Mouse (Mus musculus) lung, embryonic 16.5 days (tissue): ENCODE measurements at regions not wholly inside any gene's neighbourhood (a gene's known extent, or its start where the extent isn't known, plus 50 kb on each side); places are given as distances from the start of the nearest gene placed in this dataset.
"Not testable (repeated sequence)": the region's sequence is repeated elsewhere in the genome, so short reads cannot be mapped to it uniquely, and the experiment has no call there.

ENCODE experiments used
- ATAC-seq: fragments of 200-750 bp; cut with Nextera tagmentation; 2 replicates; pipeline ENCODE4 v1.8.0; 2017; ENCODE audit warnings: low read depth, mild to moderate bottlenecking, moderate library complexity
- H3K27ac ChIP-seq: fragments of 300-500 bp; sonication (generic); 2 replicates; pipeline ENCODE4 v1.5.1; 2014; ENCODE audit warnings: mild to moderate bottlenecking, control low read depth, low read length
- H3K27me3 ChIP-seq: fragments of 300-500 bp; sonication (generic); 2 replicates; pipeline ENCODE4 v1.6.1; 2014; ENCODE audit warnings: low read depth, low read length, mixed read lengths; ENCODE audit not compliant: control insufficient read depth, insufficient read depth
- H3K36me3 ChIP-seq: fragments of 300-500 bp; sonication (generic); 2 replicates; pipeline ENCODE4 v1.6.1; 2014; ENCODE audit warnings: low read length; ENCODE audit not compliant: control insufficient read depth, insufficient read depth
- H3K4me1 ChIP-seq: fragments of 300-500 bp; sonication (generic); replicated peaks from 2 replicates; pipeline ENCODE4 v1.6.1; 2014; ENCODE audit warnings: low read length, mixed read lengths; ENCODE audit not compliant: control insufficient read depth, insufficient read depth
- H3K4me2 ChIP-seq: fragments of 300-500 bp; sonication (generic); 2 replicates; pipeline ENCODE4 v1.6.1; 2014; ENCODE audit warnings: low read depth, low read length, control low read depth
- H3K4me3 ChIP-seq: fragments of 300-500 bp; sonication (generic); 2 replicates; pipeline ENCODE4 v1.5.1; 2014; ENCODE audit warnings: mild to moderate bottlenecking, low read length, control low read depth
- H3K9ac ChIP-seq: fragments of 300-500 bp; sonication (generic); 2 replicates; pipeline ENCODE4 v1.6.1; 2014; ENCODE audit warnings: low read length, control low read depth
- H3K9me3 ChIP-seq: fragments of 300-500 bp; sonication (generic); 2 replicates; pipeline ENCODE4 v1.6.1; 2016; ENCODE audit warnings: low read length; ENCODE audit not compliant: control insufficient read depth
- WGBS: fragments of 180-500 bp; shearing (Covaris S2); extraction: QIAGEN DNeasy Blood & Tissue Kit; methylation state at CpG from one replicate; pipeline ENCODE4 v1.1.7; 2014; 5-methylcytosine and 5-hydroxymethylcytosine counted together

DNA sequence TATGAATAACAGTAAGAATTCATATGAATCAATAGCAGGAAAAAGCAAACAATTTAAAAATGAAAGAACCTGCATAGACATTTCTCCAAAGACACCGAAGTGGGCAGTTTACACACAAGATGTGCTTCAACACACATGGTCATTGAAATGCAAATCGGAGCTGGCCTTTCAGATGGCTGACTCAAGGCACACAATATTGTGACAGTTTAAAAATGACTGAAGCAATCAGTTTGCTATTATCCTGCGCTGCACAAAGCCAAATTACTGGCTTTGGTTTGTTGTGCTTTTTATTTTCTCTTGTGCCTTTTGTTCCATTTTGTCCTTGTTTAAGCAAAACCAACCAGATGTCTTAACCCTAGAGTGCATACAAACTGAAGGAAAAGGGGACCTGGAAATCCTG lies 449.4 kb downstream of the Cbln4 start:
- no peaks in the 10 kb centered on the region for H3K9me3 ChIP-seq
- no peaks in the 10 kb centered on the region for H3K36me3 ChIP-seq
- no peaks in the 10 kb centered on the region for H3K4me1 ChIP-seq
- WGBS: 75% methylated on average over 3 of the region's 3 CpGs
- no peak for ATAC-seq
- H3K27me3 ChIP-seq: no peaks in the 10 kb centered on the region
- no peak overlapping the region for H3K4me3 ChIP-seq
- no peak overlapping the region for H3K27ac ChIP-seq
- H3K4me2 ChIP-seq: no peak overlapping the region
- no peak overlapping the region for H3K9ac ChIP-seq

DNA sequence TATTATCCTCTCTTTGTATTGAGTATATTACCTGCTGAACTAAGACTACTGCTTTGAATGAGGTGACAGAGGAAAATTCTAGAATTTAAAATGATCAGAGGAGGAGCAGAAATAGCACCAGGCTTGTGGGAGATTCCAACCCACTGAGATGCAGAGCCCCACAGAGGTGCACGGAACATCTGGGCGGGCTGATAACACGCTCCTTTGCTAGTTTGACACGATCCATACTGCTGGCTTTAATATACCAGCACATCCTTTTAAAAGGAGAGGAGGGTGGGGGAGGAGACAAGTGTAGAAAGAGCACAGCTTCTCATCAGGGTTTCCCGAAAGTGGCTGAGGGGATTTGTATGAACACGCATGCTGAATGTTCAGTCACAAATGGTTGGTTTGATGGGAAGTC lies 451.0 kb downstream of the Cbln4 start:
- no peak for ATAC-seq
- 74% methylated on average over 6 of the region's 6 CpGs for whole genome bisulfite sequencing
- no peak overlapping the region for H3K9ac ChIP-seq
- H3K27ac ChIP-seq: no peak overlapping the region
- no peaks in the 10 kb centered on the region for H3K9me3 ChIP-seq
- no peaks in the 10 kb centered on the region for H3K27me3 ChIP-seq
- no peaks in the 10 kb centered on the region for H3K36me3 ChIP-seq
- no peak overlapping the region for H3K4me3 ChIP-seq
- no peak overlapping the region for H3K4me2 ChIP-seq
- no peaks in the 10 kb centered on the region for H3K4me1 ChIP-seq

GRCm38 (mm10) chr2:171588158-171588557 lies 455.1 kb downstream of the Cbln4 start:
- Histone ChIP-seq H3K4me2 (no peak overlapping the region), H3K4me3 (no peak overlapping the region), H3K4me1 (no peaks in the 10 kb centered on the region), H3K9ac (no peak overlapping the region), H3K27ac (no peak overlapping the region), H3K27me3 (no peaks in the 10 kb centered on the region), H3K36me3 (no peaks in the 10 kb centered on the region), H3K9me3 (no peaks in the 10 kb centered on the region)
- 62% methylated on average over 4 of the region's 4 CpGs for WGBS
- ATAC-seq: no peak

- H3K27me3 ChIP-seq: no peaks in the 10 kb centered on the region
- no peaks in the 10 kb centered on the region for H3K9me3 ChIP-seq
- no peak overlapping the region for H3K9ac ChIP-seq
- H3K4me1 ChIP-seq: no peaks in the 10 kb centered on the region
- no peak overlapping the region for H3K4me3 ChIP-seq
- no peaks in the 10 kb centered on the region for H3K36me3 ChIP-seq
- WGBS: 86% methylated on average over 9 of the region's 9 CpGs
- no peak overlapping the region for H3K4me2 ChIP-seq
- no peak overlapping the region for H3K27ac ChIP-seq
- ATAC-seq: no peak
Observed at GRCm38 (mm10) chr2:171587635-171588034, 455.6 kb downstream of the Cbln4 start.

- Histone ChIP-seq H3K27ac (no peak overlapping the region), H3K36me3 (no peaks in the 10 kb centered on the region), H3K4me3 (no peak overlapping the region), H3K9me3 (no peaks in the 10 kb centered on the region), H3K9ac (no peak overlapping the region), H3K27me3 (no peaks in the 10 kb centered on the region), H3K4me2 (no peak overlapping the region), H3K4me1 (no peaks in the 10 kb centered on the region)
- no peak for ATAC-seq
- 78% methylated on average over 4 of the region's 4 CpGs for WGBS
Observed at GRCm38 (mm10) chr2:171586853-171587220, 456.4 kb downstream of the Cbln4 start.

DNA sequence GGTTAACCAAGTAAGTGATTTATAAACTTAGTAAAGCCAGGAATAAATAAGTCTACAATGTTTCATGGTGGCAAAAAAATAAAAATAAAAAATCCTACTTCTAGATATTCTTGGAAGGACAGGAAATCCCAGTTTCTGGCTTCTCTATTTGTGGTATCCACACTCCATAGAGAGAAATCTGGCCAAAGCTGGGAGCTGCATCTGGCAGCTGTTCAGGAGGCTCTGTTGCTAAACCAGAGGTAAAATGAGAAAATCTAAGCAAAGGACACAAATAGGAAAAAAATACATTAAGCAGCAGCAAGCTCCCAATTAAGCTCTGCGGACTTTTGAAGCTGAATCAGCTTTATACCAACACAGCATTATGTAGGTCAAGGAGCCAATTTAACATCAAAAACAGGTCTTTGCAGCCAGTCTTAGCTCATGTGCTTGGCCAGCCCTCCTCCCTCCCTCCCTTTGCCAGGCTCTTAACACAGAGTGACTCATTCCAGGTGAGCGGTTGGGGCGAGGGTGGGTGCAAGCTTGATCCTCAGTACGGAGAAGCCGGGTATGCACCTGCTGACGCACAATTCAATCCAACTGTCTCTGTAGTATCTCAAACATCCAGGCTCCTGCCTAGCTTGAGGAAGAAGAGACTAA lies 456.9 kb downstream of the Cbln4 start:
- no peak overlapping the region for H3K4me2 ChIP-seq
- no peak overlapping the region for H3K4me3 ChIP-seq
- WGBS: 68% methylated on average over 6 of the region's 6 CpGs
- no peaks in the 10 kb centered on the region for H3K27me3 ChIP-seq
- no peaks in the 10 kb centered on the region for H3K4me1 ChIP-seq
- no peak overlapping the region for H3K27ac ChIP-seq
- no peaks in the 10 kb centered on the region for H3K9me3 ChIP-seq
- H3K36me3 ChIP-seq: no peaks in the 10 kb centered on the region
- H3K9ac ChIP-seq: no peak overlapping the region
- no peak for ATAC-seq

DNA sequence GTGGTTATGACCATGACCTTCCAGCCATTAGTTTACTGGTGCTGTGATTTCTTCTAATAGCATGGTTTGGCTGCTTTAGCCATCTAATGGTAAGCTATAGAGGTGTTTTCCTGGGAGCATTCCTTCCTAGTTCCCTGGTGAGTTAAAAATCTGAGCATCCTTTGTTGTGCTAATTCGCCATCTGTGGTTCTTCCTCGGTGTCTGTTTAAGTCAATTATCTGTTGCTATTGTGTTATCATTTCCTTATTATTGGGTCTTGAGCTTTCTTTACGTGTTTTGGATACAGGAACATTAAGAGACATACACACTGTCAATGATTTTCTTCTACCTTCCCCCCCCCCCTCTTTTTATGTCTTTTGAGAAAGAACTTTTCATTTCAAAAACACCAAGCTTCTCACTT lies 468.9 kb downstream of the Cbln4 start:
- no peak for ATAC-seq
- Histone ChIP-seq H3K36me3 (no peaks in the 10 kb centered on the region), H3K27me3 (no peaks in the 10 kb centered on the region), H3K4me3 (no peak overlapping the region), H3K27ac (no peak overlapping the region), H3K9me3 (no peaks in the 10 kb centered on the region), H3K9ac (no peak overlapping the region), H3K4me2 (no peak overlapping the region), H3K4me1 (no peaks in the 10 kb centered on the region)
- WGBS: 67% methylated on average over 3 of the region's 3 CpGs

DNA sequence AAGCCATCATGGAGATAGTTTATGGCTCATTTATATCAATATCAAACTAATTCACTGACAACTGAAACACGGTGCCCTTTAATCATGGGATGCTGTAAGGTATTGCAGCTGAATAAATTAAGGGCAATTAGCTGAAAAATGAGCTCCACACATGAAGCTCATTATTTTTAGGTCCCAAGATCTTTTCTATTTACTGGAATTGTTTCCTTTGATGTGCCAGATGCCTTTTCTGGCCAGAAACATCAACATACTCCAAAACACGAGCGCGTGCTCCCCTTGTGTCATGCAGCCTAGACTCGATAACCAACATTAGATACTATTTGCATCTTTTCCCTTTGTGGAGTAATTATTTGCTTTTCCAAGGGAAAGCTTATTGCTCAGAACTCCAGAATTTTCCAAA lies 480.6 kb downstream of the Cbln4 start:
- no peak overlapping the region for H3K4me2 ChIP-seq
- H3K4me1 ChIP-seq: no peaks in the 10 kb centered on the region
- H3K36me3 ChIP-seq: no peaks in the 10 kb centered on the region
- no peak overlapping the region for H3K27ac ChIP-seq
- no peak for ATAC-seq
- WGBS: 87% methylated on average over 5 of the region's 5 CpGs
- no peaks in the 10 kb centered on the region for H3K27me3 ChIP-seq
- peaks cover 3% of the 10 kb centered on the region; the same call in 1 of the 2 replicates for H3K9me3 ChIP-seq
- no peak overlapping the region for H3K4me3 ChIP-seq
- H3K9ac ChIP-seq: no peak overlapping the region

GRCm38 (mm10) chr2:171542768-171543167 lies 500.5 kb downstream of the Cbln4 start:
- H3K27ac ChIP-seq, H3K9ac ChIP-seq, H3K4me3 ChIP-seq, ATAC-seq, H3K36me3 ChIP-seq, H3K4me1 ChIP-seq, H3K4me2 ChIP-seq, H3K9me3 ChIP-seq, H3K27me3 ChIP-seq: not testable (repeated sequence)
- 81% methylated on average over 18 of the region's 18 CpGs for WGBS

GRCm38 (mm10) chr2:171514876-171515275 lies 528.4 kb downstream of the Cbln4 start:
- Histone ChIP-seq H3K9ac (no peak overlapping the region), H3K4me2 (no peak overlapping the region), H3K4me1 (no peaks in the 10 kb centered on the region), H3K4me3 (no peak overlapping the region), H3K27me3 (no peaks in the 10 kb centered on the region), H3K27ac (no peak overlapping the region), H3K36me3 (no peaks in the 10 kb centered on the region), H3K9me3 (no peaks in the 10 kb centered on the region)
- no peak for ATAC-seq
- 83% methylated on average over 5 of the region's 5 CpGs for WGBS
